Mouse (Mus musculus): ENCODE data around the gene Lrp8.
A peak's percentile ranks its signal among the peaks of the same experiment; 100 is the strongest.

Lrp8 gene

DNA sequence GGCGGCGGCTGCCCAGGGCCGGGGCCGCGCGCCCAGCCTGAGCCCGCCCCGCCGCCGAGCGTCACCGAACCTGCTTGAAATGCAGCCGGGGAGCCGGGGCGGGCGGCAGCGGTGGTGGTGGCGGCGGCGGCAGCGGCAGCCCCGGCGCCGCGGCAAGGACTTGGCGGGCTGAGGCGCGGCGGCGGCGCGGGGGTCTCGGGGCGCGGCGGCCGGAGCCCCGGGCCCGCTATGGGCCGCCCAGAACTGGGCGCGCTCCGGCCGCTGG lies at the start of gene Lrp8:
Gene Lrp8, plus strand, starts transcription at position 77 of the 265 bp plus-strand sequence.
- DNase-seq (ENCODE audit: low spot score in 2 of 2) = no peak

- no peak for DNase-seq (ENCODE audit: low spot score in 2 of 2)
Measured at GRCm38 (mm10) chr4:107756222-107756621, 45.8 kb upstream of the Lrp8 start.

DNA sequence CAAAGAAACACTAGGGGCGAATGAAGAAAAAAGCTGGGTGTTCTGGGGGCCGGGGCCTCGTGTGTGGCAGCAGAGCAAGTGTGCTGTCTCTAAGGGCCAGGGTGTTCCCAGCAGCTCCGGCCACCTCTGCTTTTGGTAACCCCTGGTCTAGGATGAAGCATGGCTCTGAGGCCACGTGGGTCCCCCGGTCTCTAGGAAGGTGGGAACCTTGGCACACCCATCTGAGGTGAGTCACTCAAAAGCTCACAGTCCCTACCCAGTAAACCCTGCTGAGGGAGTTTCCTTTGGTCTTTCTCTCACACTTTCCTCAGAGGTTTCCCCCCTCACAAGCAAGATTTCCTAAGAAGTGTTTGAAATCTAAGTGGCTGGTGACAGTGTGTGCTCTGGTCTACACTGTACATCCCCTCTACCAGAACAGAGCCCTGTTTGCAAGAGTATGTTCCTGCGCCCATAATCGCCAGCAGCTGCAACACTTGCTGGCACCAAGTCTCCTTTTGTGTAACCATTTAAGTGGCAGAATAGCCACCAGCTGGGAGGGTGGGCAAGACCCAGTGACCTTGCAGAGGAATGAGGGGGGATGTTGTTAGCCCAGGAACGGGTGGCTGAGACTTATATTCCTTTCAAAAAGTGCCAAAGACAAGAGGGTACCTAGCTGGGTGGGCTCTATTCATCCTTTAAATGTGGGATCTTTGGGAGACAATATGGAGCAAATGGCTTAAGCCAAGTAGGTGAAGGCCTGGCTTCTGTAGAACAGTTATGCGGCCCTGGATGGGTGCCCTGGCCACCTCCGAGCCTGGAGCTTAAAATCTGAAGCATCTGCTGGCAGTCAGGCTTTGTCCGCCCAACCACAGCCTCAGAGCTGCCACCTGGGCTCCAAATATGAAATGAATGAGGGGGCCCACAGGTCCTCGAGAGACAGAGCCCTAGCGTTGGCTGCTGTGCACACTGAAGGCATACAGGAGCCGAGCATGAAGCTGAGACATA lies 44.3 kb upstream of the Lrp8 start:
- DNase-seq (ENCODE audit: low spot score in 2 of 2) = no peak

GRCm38 (mm10) chr4:107758938-107759337 lies 43.1 kb upstream of the Lrp8 start:
- DNase-seq (ENCODE audit: low spot score in 2 of 2) = no peak

DNA sequence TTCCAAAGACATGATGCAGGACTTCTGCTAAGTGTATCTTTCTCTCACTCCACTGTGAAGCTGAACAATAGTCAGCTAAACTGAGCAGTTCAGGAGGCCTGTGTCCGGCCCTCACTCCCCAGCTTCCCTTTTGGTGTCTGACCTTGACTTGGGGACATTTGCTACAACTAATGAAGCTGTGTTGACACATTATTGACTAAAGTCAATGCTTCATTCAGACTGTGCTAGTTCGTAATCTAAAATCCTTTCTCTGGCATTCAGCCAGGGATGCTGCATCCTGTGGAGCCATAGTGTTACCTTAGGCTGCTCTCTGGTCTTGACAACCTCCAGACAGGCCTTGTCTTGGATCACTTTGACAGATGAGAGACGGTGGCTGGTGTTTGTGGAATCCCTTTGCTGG lies 39.1 kb upstream of the Lrp8 start:
- DNase-seq (ENCODE audit: low spot score in 2 of 2) = no peak

- no peak for DNase-seq (ENCODE audit: low spot score in 2 of 2)
Measured at GRCm38 (mm10) chr4:107763598-107763997, 38.5 kb upstream of the Lrp8 start.

DNA sequence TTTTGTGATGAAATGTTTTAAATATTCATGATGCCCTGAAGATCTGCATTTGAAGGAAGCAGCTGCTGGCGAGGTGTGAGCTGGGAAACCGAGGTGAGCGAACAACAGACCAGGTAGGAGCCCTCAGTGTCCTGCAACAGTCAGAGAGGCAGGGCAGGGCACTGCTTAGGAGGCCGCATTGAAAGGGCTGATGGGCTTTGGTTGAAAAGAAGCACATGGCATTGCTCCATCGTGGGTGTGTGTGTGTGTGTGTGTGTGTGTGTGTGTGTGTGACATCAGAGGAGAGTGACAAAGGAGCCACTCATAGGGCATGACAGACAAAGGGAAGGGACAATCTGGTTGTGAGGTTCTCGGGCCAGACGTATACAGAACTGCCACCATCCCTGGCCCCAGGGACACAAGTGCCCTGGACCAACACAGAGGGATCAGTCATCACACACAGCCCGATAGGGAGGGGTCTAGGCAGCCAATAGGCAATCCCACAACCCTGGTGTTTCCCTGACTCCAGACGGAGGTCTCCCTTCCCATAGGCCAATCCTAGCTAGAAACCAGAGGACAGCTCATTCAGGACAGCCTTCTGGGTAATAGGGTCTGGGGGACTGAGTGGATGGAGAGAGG lies 36.8 kb upstream of the Lrp8 start:
- no peak for DNase-seq (ENCODE audit: low spot score in 2 of 2)

DNA sequence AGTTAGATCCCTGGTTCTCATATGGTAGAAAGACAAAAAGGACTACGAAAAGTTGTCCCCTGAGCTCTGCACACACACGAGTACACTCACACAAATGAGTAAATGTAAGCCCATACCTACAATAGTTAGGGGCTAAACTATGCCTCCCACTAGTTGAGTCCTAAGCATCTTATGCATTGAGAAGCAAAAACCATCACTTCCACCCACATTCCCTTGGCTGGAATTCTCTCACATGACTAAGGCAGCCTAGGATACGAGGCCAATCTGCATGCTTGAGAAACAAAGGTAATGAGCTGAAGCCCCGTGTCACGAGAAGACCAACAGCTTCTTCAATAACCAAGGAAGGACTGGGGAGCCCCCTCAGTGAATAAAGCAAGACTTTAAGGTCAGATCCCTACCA lies 35.9 kb upstream of the Lrp8 start:
- DNase-seq (ENCODE audit: low spot score in 2 of 2) = no peak

GRCm38 (mm10) chr4:107772122-107772825 lies 29.8 kb upstream of the Lrp8 start:
- no peak for DNase-seq (ENCODE audit: low spot score in 2 of 2)

DNA sequence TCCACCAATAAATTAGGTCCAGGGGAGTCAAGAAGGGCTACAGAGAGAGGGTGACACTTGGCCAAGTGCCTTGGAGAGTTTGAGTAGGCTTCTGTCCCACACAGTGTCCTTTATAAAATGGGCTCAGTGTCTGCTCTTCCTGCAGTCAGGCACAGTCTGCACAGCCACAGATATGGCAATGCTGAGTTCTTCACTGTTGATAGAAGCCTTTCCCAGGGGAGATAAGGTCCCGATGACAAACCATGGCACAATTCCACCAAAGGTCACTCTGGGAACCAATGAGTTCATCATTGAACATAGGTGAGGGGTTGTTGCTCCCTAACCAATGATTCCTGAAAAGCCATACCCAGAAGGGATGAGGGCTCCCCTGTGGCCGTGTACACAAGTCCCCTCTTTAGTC lies 27.2 kb upstream of the Lrp8 start:
- no peak for DNase-seq (ENCODE audit: low spot score in 2 of 2)

DNA sequence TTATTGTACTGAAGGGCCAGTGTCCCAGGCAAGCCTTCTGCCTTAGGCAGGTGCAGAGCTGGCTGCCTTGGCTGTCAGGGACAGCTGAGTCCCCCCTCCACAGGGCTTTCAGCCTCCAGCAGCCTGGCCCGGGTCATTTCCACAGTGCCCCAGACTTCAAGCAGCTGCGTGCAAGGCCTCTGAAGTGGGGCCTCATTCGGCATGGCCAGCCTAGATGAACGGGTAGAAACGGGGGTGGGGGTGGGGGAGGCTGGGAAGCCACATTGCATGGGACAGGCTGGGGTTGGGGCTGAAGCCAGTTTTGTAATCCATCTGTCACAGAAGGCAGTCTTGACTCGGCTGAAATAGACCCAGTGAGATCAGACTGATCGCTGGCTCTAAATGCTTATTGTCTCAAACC lies 26.4 kb upstream of the Lrp8 start:
- DNase-seq (ENCODE audit: low spot score in 2 of 2) = no peak

DNA sequence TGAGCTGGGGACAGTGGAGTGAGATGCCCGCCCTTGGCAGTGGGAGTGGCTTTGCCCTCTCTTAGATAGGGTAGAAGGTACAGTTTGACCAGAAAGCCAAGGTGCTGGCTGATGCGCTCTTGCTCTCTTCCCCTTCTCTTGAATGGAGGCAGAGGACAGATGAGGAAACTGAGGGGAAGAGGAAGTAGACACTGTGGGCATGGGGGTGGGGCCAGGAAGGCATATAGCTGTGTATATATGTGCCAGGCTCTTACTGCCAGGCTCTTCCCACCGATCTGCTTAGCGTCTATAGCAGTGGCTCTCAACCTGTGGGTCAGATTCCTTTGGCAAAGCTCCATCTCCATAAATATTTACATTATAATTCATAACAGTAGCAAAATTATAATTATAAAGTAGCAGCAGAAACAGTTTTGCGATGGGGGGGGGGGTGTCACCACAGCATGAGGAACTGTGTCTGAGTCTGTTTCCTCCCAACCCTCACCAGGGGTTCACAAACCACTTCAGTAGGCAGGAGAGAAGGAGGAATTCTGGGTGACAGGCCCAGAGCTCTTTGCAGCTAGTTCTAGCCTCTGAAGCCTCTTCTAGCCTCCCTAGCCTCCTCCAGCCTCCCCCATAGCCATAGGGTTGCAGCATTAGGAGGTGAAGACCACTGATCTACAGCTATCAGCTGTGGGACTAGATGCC lies 24.9 kb upstream of the Lrp8 start:
- no peak for DNase-seq (ENCODE audit: low spot score in 2 of 2)

DNA sequence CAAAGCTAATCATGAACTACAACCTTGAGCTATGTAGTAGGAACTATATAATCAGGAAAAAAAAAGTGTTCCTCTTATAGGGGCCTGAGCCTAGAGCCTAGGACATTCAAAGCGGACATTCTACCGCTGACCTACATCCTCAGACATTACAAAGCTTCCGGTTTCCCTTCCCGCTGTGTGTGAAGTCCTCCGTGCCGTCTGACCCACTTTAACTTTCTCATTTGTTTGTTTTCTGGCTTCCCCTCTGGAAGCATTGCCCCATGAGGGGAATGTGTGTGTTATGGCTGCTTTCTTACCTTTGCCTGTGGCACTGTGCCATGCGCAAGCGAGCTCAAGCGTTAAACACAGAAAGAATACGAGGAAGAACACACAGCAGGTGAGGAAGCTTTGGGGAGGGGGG lies 18.5 kb upstream of the Lrp8 start:
- no peak for DNase-seq (ENCODE audit: low spot score in 2 of 2)

GRCm38 (mm10) chr4:107788841-107789240 lies 13.2 kb upstream of the Lrp8 start:
- DNase-seq (ENCODE audit: low spot score in 2 of 2) = no peak

GRCm38 (mm10) chr4:107800801-107801200 lies 1.3 kb upstream of the Lrp8 start:
- no peak for DNase-seq (ENCODE audit: low spot score in 2 of 2)

- peak; percentile 50 to 65 for DNase-seq (ENCODE audit: low spot score in 2 of 2)
Measured at GRCm38 (mm10) chr4:107801366-107802184, 486 bp upstream of the Lrp8 start.

DNA sequence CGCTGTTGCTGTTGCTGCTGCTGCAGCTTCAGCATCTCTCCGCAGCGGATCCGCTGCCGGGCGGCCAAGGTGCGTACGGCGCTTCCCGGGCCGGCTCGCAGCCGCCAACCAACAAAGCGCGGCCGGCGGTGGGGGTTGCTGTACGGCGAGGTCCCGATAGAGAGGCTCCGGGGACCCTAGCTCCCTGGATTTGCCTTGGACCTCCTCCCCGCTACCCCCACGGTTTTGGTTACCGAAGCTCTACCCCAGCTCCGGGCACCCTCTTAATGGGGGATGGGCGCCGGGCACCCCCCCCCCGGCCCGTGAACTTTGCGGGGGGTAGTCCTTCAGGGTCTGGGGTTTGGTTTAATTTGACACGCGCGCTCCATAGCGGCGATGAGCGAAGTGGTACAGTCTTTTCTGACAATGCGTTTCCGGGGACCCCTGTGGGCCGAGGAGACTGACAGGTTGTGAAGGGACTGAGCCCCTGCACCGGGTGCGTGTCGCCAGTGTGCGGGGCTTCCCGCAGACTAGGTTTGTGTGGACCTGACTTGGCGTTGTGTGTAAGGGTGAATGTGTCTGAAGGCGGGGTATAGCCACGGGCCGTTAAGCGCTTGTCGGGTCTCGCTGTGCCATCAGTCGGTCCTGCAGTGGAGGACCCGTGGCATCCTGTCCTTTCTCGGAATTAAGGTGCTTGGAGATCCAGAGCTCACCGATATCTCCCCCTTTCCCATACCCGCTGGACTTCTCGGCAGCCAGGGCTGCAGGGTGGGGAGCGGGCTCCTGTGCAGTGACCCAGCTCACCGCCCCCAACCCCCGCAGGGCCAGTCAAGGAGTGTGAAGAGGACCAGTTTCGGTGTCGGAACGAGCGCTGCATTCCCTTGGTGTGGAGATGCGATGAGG lies 630 bp downstream of the Lrp8 start:
- DNase-seq (ENCODE audit: low spot score in 2 of 2) = peak in 1 of 2 experiments; percentile 31

- DNase-seq (ENCODE audit: low spot score in 2 of 2) = peak; percentile 72 to 73
Measured at GRCm38 (mm10) chr4:107803351-107804106, 1.5 kb downstream of the Lrp8 start.

GRCm38 (mm10) chr4:107805491-107805890 lies 3.4 kb downstream of the Lrp8 start:
- DNase-seq (ENCODE audit: low spot score in 2 of 2) = no peak
